Mouse (Mus musculus) stomach, postnatal 0 days (tissue): ENCODE measurements around the gene Tmem127. TPM values are rescaled to one million over a fixed set of nuclear protein-coding genes. Genes with fewer than 3 reads are reported as not detected.

Experiments used
- ATAC-seq: fragments of 200-750 bp; cut with Nextera tagmentation; 2 replicates; pipeline ENCODE4 v1.8.0; 2017; ENCODE audit not compliant: low FRiP score, low TSS enrichment
- DNase-seq: peaks from one replicate; pipeline ENCODE4 v3.0.0-alpha.2; 2016; ENCODE audit warnings: low spot score
- H3K27ac ChIP-seq: fragments of 300-500 bp; sonication (generic); replicated peaks from 2 replicates; pipeline ENCODE4 v1.5.1; 2014; ENCODE audit warnings: mild to moderate bottlenecking, control low read depth
- H3K27me3 ChIP-seq: fragments of 300-500 bp; sonication (generic); 2 replicates; pipeline ENCODE4 v1.6.1; 2014; ENCODE audit warnings: low read length; ENCODE audit not compliant: control insufficient read depth, insufficient read depth
- H3K36me3 ChIP-seq: fragments of 300-500 bp; sonication (generic); 2 replicates; pipeline ENCODE4 v1.6.1; 2014; ENCODE audit warnings: low read length, mixed read lengths; ENCODE audit not compliant: control insufficient read depth, insufficient read depth
- H3K4me1 ChIP-seq: fragments of 300-500 bp; sonication (generic); replicated peaks from 2 replicates; pipeline ENCODE4 v1.6.1; 2014; ENCODE audit warnings: antibody characterized with exemption; ENCODE audit not compliant: control insufficient read depth, insufficient read depth
- H3K4me2 ChIP-seq: fragments of 300-500 bp; sonication (generic); replicated peaks from 2 replicates; pipeline ENCODE4 v1.6.1; 2014; ENCODE audit warnings: low read depth, mild to moderate bottlenecking, control low read depth, moderate library complexity
- H3K4me3 ChIP-seq: fragments of 300-500 bp; sonication (generic); 2 replicates; pipeline ENCODE4 v1.5.1; 2014; ENCODE audit warnings: low read depth, low read length, control low read depth
- H3K9ac ChIP-seq: fragments of 300-500 bp; sonication (generic); 2 replicates; pipeline ENCODE4 v1.6.1; 2014; ENCODE audit warnings: mild to moderate bottlenecking, low read length, control low read depth, mixed read lengths
- H3K9me3 ChIP-seq: fragments of 300-500 bp; sonication (generic); 2 replicates; pipeline ENCODE4 v1.6.1; 2016; ENCODE audit warnings: low read length; ENCODE audit not compliant: control insufficient read depth
- CTCF ChIP-seq: IDR thresholded peaks from 2 replicates; pipeline ENCODE4 v1.5.1; 2016; ENCODE audit warnings: antibody characterized with exemption, low read depth, mild to moderate bottlenecking, moderate library complexity
- EP300 ChIP-seq: optimal IDR thresholded peaks from 2 replicates; pipeline ENCODE3; 2016; ENCODE audit warnings: antibody characterized with exemption
- WGBS: fragments of 180-500 bp; shearing (Covaris S2); extraction: QIAGEN DNeasy Blood & Tissue Kit; methylation state at CpG from one replicate; pipeline ENCODE4 v1.1.7; 2014; 5-methylcytosine and 5-hydroxymethylcytosine counted together
- polyA plus RNA-seq: library from polyadenylated mRNA; unstranded; fragments of >200 nt; fragmentation: Nextera tagmentation; extraction: Ambion mirVana; gene quantifications from 2 replicates; pipeline ENCODE4 v1.2.1, GENCODE M21; 2015

Gene Tmem127
- polyA plus RNA-seq, 1 experiment from 2014 or later, result 27.1 TPM

- Histone ChIP-seq H3K9me3 (no peaks in the 10 kb centered on the region), H3K27ac (peak overlapping the region; percentile 76), H3K4me1 (no peaks in the 10 kb centered on the region), H3K4me3 (peak overlapping the region; percentile 77), H3K36me3 (peaks cover 13% of the 10 kb centered on the region), H3K27me3 (no peaks in the 10 kb centered on the region), H3K9ac (peak overlapping the region; percentile 81), H3K4me2 (peak overlapping the region; percentile 59)
- TF ChIP-seq CTCF (no peak), EP300 (no peak)
- WGBS, result 1% methylated on average over 17 of the region's 17 CpGs
- DNase-seq (no peak), ATAC-seq (0 out of 2 replicates have a peak, but pooled peaks have one; percentile 8)
Measured at GRCm38 (mm10) chr2:127208452-127208769, 39.3 kb upstream of the Tmem127 start.

- Histone ChIP-seq H3K4me1 (no peaks in the 10 kb centered on the region), H3K27me3 (no peaks in the 10 kb centered on the region), H3K9ac (no peak overlapping the region), H3K4me3 (no peak overlapping the region), H3K9me3 (no peaks in the 10 kb centered on the region), H3K27ac (no peak overlapping the region), H3K36me3 (peaks cover 25% of the 10 kb centered on the region), H3K4me2 (no peak overlapping the region)
- no peak for ATAC-seq
- no peak for TF ChIP-seq CTCF
- no peak for TF ChIP-seq EP300
- WGBS, result 93% methylated on average over 11 of the region's 11 CpGs
- DNase-seq, result no peak
Measured at GRCm38 (mm10) chr2:127210701-127211100, 37.0 kb upstream of the Tmem127 start.

GRCm38 (mm10) chr2:127217746-127218145 lies 30.0 kb upstream of the Tmem127 start:
- Histone ChIP-seq H3K9ac (no peak overlapping the region), H3K9me3 (no peaks in the 10 kb centered on the region), H3K27me3 (no peaks in the 10 kb centered on the region), H3K4me2 (no peak overlapping the region), H3K4me3 (no peak overlapping the region), H3K27ac (no peak overlapping the region), H3K36me3 (peaks cover 47% of the 10 kb centered on the region), H3K4me1 (no peaks in the 10 kb centered on the region)
- no peak for DNase-seq
- TF ChIP-seq EP300 (no peak), CTCF (no peak)
- no peak for ATAC-seq
- WGBS, result 96% methylated on average over 5 of the region's 5 CpGs

GRCm38 (mm10) chr2:127225261-127225660 lies 22.4 kb upstream of the Tmem127 start:
- H3K27me3 ChIP-seq, result no peaks in the 10 kb centered on the region
- 96% methylated on average over 3 of the region's 3 CpGs for whole genome bisulfite sequencing
- no peak overlapping the region for H3K4me2 ChIP-seq
- no peaks in the 10 kb centered on the region for H3K4me1 ChIP-seq
- peaks cover 56% of the 10 kb centered on the region for H3K36me3 ChIP-seq
- TF ChIP-seq CTCF, result peak; percentile 30; the same call in 1 of the 2 replicates
- TF ChIP-seq EP300, result no peak
- H3K9me3 ChIP-seq, result no peaks in the 10 kb centered on the region
- no peak overlapping the region for H3K27ac ChIP-seq
- DNase-seq (no peak), ATAC-seq (no peak)
- no peak overlapping the region for H3K4me3 ChIP-seq
- no peak overlapping the region for H3K9ac ChIP-seq

- H3K9me3 ChIP-seq, result no peaks in the 10 kb centered on the region
- DNase-seq (no peak), ATAC-seq (no peak)
- no peak overlapping the region for H3K4me2 ChIP-seq
- no peak overlapping the region for H3K27ac ChIP-seq
- H3K36me3 ChIP-seq, result peaks cover 46% of the 10 kb centered on the region
- TF ChIP-seq EP300 (no peak), CTCF (no peak)
- H3K4me3 ChIP-seq, result no peak overlapping the region
- no peaks in the 10 kb centered on the region for H3K27me3 ChIP-seq
- H3K9ac ChIP-seq, result no peak overlapping the region
- WGBS, result 90% methylated on average over 11 of the region's 11 CpGs
- H3K4me1 ChIP-seq, result no peaks in the 10 kb centered on the region
Measured at GRCm38 (mm10) chr2:127237897-127238610, 9.7 kb upstream of the Tmem127 start.

- H3K27me3 ChIP-seq, result no peaks in the 10 kb centered on the region
- H3K4me3 ChIP-seq, result no peak overlapping the region
- DNase-seq (no peak), ATAC-seq (no peak)
- H3K4me1 ChIP-seq, result no peaks in the 10 kb centered on the region
- H3K36me3 ChIP-seq, result peaks cover 38% of the 10 kb centered on the region
- 91% methylated on average over 2 of the region's 2 CpGs for WGBS
- H3K27ac ChIP-seq, result no peak overlapping the region
- no peak overlapping the region for H3K9ac ChIP-seq
- TF ChIP-seq EP300 (no peak), CTCF (no peak)
- no peak overlapping the region for H3K4me2 ChIP-seq
- no peaks in the 10 kb centered on the region for H3K9me3 ChIP-seq
Measured at GRCm38 (mm10) chr2:127240065-127240464, 7.6 kb upstream of the Tmem127 start.
